Mouse (Mus musculus) spleen, adult 12 weeks (tissue): ENCODE measurements around the gene Itgav.
"Not testable (repeated sequence)": the region's sequence is repeated elsewhere in the genome, so short reads cannot be mapped to it uniquely, and the experiment has no call there.

Source experiments
- DNase-seq: peaks from one replicate; pipeline ENCODE4 v3.0.0; 2022; ENCODE audit warnings: low spot score

Gene Itgav

GRCm38 (mm10) chr2:83713281-83713680, 10.9 kb upstream of the Itgav start:
- not testable (repeated sequence) for DNase-seq

- no peak for DNase-seq
Observed at GRCm38 (mm10) chr2:83713946-83714345, 10.3 kb upstream of the Itgav start.

GRCm38 (mm10) chr2:83714783-83715182, 9.4 kb upstream of the Itgav start:
- DNase-seq = no peak

GRCm38 (mm10) chr2:83718341-83718740, 5.9 kb upstream of the Itgav start:
- DNase-seq = no peak

- DNase-seq = no peak
Observed at GRCm38 (mm10) chr2:83721635-83722034, 2.6 kb upstream of the Itgav start.

- no peak for DNase-seq
Observed at GRCm38 (mm10) chr2:83722936-83723335, 1.3 kb upstream of the Itgav start.

GRCm38 (mm10) chr2:83723346-83723745, 851 bp upstream of the Itgav start:
- DNase-seq = no peak

- no peak for DNase-seq
Observed at GRCm38 (mm10) chr2:83724827-83725730, 882 bp downstream of the Itgav start.

- no peak for DNase-seq
Observed at GRCm38 (mm10) chr2:83725796-83726195, 1.6 kb downstream of the Itgav start.

GRCm38 (mm10) chr2:83728238-83728682, 4.1 kb downstream of the Itgav start:
- no peak for DNase-seq

- no peak for DNase-seq
Observed at GRCm38 (mm10) chr2:83729339-83729738, 5.1 kb downstream of the Itgav start.

GRCm38 (mm10) chr2:83732896-83733295, 8.7 kb downstream of the Itgav start:
- no peak for DNase-seq

GRCm38 (mm10) chr2:83733981-83734393, 9.8 kb downstream of the Itgav start:
- DNase-seq = no peak

GRCm38 (mm10) chr2:83735276-83735675, 11.1 kb downstream of the Itgav start:
- DNase-seq = no peak

GRCm38 (mm10) chr2:83736836-83737235, 12.6 kb downstream of the Itgav start:
- no peak for DNase-seq

GRCm38 (mm10) chr2:83738586-83739251, 14.5 kb downstream of the Itgav start:
- DNase-seq = no peak

GRCm38 (mm10) chr2:83739461-83740124, 15.4 kb downstream of the Itgav start:
- no peak for DNase-seq

- DNase-seq = no peak
Observed at GRCm38 (mm10) chr2:83740601-83741031, 16.4 kb downstream of the Itgav start.

GRCm38 (mm10) chr2:83742210-83742609, 18.0 kb downstream of the Itgav start:
- no peak for DNase-seq

GRCm38 (mm10) chr2:83742836-83743235, 18.6 kb downstream of the Itgav start:
- DNase-seq = no peak

GRCm38 (mm10) chr2:83744276-83744952, 20.2 kb downstream of the Itgav start:
- no peak for DNase-seq

- DNase-seq = no peak
Observed at GRCm38 (mm10) chr2:83745257-83745656, 21.1 kb downstream of the Itgav start.
